Mouse (Mus musculus) NIH3T3 (cell line): ENCODE data around the gene Slc9a3.
A peak's percentile ranks its signal among the peaks of the same experiment; 100 is the strongest.

Experiments
- DNase-seq: peaks from one replicate; pipeline ENCODE4 v3.0.0-alpha.2; 2012; ENCODE audit warnings: low read depth

Slc9a3 gene

DNA sequence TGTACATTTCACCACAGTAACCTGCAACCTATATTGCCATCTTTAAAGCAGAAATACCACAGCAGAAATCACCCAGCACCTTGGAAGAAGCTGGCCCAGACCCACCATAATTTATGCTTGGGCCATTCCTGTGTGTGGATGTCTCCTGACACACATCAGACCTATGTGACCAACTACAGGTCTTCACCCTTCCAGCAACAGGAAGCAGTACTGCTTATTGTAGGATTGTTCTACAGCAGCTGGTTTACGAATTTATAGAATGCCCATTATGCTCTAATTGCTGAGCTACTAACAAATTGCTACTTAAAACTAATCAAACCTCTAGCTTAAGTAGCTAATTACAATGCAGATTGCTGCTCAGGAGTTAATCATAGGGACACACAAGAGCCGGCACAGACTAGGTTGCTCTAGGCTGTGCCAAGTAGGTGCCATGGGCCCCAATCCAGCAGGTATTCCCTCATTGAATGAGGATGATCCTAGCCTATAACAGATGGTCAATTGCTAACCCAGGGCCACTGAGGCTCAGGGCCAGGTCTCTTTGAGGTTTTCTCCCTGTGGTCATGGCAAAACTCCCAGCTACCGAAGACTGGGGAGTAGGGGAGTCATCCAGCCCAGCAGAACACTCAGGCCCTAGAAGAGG lies 24.8 kb downstream of the Slc9a3 start:
- no peak for DNase-seq

DNA sequence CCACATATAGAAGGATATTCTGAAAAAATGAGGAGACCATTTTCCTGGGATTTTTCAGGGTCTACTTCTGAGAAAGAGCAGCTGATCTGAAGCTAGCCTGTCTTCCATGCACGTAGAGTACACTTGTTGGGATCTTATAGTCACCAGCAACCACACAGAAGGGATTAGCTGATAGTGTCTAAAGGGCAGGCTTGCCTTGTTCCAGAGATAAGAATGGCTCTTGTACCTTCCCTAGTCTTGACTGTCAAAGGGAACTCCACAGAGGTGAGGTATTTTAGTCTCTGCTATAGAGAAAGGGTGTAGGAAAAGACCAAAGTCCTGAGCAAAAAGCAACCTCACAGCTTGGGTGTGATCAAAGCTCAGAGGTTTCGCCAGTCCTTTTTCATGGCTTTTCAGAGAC lies 26.1 kb downstream of the Slc9a3 start:
- DNase-seq: no peak

DNA sequence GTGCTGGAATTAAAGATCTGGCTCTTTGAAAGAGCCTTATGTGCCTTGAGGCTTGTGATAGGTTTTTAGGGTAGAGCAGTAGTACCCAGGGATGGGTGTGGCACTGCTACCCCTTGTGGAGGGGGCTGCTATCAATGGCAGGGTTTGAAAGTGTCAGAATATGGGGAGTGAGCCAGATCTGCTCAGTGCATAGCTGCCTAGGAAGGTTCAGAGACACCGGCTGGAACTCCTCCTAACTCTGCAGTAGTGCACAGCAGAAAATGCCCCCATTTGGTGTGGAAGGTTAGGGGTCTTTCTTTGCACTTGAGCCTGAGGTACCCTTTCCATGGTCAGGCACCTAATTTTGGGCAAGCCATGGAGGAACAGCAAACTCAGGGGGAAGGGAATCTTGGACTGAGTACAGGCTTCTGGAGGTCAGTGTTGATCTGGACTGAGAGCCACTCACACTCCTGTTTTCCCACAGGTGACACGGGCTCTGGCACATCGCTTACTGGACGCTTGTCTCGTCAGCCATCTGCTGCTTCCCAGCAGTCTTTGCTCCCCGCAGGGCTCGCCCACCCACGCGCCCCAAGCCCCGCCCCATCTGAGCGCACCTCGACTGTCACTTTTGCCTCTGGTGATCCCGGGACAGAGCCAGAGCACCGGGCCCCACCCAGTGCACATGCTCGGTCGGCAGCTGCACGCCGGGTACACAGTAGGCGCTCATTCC lies 45.2 kb downstream of the Slc9a3 start:
- DNase-seq: no peak

DNA sequence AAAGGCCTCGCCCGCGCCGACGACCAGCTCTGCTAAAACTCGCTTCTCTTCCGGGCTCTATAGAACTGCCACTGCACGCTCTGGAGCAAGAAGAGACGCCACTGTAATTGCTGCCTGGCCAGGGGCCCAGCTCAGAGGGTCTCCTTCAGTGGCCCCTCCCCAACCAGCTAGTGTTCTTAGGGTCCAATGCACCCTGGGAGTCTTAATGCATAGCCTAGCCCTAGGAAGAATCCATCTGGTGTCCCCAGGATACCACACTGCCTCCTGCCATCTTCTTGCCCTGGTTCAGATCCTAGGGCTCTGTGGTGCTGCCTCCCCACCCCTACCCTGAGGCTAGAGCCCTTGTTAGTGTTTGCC lies 45.8 kb downstream of the Slc9a3 start:
- DNase-seq: no peak

DNA sequence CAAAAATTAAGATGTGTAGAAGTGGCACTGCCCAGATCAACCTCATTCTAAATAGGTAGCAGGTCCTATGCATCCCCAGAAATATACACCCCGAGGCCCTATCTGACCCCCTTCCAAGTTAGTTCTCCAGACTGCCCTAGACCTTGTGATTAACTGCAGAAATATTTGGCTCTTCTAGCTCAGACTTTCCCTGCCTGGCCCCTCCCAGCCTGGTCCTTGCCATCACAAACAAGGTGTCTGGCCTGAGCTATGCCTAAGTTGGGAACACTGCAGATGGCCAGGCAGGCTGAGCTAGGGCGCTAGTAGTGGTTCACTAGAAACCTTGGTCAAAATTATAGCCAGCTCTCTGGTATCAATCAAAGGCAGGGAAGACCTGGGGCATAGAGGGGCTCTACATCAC lies 46.2 kb downstream of the Slc9a3 start:
- peak; percentile 58 for DNase-seq

DNA sequence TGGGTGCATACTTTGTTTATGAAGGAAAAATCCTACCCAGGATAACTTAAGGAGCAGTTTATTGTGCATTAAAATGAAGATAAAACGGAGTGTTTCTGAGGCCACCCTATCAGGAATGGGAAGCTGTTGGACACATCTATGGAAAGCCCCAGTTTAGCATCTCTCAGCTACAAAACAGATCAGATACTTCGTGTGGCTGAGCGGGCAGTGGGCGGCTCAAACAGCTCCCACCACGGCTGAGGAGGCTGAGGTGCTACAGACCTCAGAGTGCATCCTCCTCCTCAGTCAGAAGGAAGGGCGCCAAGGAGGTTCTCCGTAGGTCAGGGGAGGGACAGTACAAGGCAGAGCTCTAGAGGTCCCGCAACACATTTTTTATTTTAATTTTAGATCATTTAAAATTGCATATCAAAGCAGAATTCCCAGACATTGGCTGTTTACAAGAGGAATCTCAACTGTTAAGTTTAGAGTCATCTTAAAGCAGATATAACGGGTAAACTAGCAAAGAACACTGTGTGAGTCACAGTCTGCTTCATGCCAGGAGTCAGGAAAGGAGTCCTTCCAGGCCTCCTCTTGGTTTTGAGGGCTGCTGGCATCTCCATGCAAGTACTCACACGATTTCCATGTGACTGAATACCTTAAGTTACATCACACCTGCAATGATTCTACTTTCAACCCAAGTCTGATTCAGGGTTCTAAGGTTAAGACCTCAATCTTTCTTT lies 48.3 kb downstream of the Slc9a3 start:
- peak; percentile 38 for DNase-seq

DNA sequence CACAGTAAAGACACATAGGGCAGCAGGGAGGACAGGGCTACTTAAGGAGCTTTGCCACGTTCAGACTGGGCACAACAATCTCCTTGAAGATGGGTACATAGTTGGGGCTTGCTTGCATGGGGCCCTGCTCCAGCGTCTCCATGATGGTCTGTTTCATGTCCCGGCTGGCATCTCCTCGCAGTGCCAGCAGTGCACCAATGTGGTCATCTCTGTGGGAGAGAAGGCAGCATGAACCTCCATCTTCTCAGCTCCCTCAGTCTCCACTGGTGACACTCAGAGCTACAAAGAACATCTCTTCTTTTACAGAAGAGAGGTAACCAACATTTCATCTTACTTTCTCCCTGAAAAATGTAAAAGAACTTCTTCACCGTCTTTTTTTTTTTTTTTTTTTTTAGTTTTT lies 50.8 kb downstream of the Slc9a3 start:
- no peak for DNase-seq

DNA sequence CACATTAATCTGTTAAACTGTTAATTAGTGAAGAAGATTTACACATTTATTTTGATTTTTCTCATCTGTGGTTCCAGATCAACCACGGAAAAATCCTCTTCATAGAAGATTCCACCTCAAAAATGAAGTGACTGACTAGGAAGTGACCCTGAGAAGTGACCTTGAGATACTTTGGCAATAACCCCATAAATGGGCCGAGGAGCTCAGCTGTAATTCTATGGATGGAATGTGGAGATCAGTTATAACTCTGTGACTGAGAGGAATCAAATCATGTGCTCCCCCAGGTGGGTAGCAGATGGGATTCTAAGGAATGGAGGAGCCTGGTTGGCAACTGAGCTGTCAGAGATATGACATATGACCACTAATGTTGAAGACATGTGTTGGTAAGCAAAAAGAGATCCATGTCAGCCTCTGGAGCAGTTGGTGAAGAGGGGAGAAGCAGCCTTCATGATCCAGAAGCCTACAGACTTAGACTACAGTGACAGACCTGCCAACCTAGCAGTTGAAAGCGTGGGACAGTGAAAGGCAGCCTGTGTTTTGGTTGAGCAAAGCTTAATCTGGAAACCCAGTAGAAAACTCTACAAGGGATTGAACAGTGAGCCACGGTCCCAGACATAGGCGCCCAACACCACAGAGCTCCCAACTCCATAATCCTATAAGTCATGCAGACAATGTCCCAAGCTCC lies 61.9 kb downstream of the Slc9a3 start:
- DNase-seq: no peak

DNA sequence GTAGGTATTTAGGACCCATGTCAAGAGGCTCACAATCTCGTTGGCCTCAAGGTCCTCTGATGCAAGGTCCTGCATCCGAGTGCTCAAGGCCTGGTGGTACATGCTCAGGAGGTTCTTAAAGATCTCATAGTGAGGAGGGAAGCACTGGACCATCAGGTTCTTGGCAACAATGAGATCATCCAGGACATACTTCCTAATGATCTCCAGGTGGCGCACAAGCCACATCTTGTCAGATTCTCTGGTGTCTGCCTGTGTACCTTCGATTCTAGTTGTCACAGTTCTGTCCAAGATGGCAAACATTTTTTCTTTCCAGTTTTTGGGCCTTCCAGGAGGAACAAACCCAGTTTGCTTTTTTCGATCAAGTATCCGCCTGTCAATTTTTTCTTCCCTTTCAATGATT lies 71.4 kb downstream of the Slc9a3 start:
- DNase-seq: peak; percentile 69

DNA sequence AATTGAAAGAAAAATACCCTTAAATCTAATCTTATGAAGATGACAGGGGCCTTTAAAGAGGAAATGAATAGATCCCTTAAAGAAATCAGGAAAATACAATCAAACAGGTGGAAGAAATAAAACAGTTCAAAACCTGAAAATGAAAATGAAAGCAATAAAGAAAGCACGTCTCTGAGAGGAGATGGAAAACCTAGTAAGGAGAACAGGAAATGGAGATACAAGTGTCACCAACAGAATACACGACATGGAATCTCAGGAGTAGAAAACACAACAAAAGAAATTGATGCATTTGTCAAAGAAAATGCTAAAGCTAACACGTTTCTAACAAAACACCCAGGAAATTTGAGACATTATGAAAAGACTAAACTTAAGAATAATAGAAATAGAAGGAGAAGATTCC lies 75.2 kb downstream of the Slc9a3 start:
- DNase-seq: no peak

DNA sequence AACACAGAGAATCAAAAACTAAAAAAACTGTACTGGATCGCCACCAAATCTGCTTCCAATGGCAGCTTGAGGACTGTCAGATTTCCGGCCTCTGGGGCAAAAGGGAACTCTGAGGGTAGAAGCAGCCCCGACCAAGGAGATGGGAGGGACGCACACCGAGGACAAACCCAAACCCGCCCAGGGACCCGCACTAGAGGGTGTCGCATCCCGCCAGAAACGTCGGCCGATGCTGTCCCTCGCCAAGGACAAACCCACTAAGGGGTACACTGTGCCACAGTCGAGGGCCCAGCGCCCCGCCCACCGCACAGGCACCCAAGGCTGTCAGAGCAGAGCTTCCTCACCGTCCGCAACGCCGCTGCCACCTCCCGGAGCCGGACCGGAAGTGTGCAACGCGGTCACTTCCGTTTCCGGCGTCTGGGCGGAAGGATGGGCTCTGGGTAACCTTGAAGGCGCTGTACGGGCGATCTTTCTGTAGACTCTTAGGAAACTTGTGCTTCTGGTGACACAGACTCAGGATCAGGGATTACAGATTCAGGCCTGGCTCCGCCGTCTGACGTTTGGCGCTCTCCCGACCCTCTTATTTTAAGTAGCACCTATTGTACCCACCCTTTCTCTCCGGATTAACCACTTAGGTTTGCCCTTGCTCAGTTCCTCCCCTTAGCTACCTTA lies 87.2 kb downstream of the Slc9a3 start, which contains the start of gene Exoc3:
TSS of gene Exoc3 (minus strand) at position 416 of the 669 bp plus-strand sequence.
- DNase-seq: peak; percentile 91

DNA sequence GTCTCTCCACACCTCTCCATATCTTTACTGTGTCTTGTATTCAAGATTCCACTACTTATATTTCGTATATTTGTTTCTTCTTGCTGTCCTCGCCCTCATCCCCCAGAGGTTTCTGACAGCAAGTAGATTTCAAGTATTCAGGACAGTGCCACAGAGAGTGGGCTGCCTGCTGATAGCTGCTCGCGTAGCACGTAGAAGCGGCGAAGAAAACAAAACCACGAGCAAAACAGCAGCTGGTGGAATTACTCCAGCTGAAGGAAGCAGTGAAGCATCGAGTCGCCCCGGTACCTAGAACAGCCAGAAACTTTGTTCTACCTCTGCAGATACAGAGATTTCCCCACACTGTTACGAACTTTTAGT lies 87.7 kb downstream of the Slc9a3 start:
- DNase-seq: no peak

DNA sequence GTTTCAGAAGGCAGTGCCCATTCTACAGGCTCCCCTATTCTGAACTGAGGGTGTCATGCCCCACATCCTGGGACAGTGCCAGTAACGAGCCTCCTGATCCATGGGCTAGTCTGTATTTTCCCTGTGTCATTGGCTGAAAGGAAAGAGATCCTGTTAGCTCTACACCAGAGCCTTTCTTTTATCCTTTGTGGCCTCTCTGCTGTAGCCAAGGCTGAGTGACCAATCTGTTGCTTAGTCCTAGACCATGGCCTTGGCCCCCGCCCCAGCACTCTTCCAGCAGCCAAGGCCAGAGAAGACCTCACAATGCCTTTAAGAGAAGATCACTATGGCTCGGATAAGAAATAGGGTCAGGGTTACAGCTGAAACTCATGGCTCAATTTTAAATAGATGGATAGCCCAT lies 97.2 kb downstream of the Slc9a3 start:
- DNase-seq: no peak
